Mouse (Mus musculus) layer of hippocampus, adult 18-20 months (tissue): ENCODE measurements around the gene C1qtnf6. TPM values are rescaled to one million over a fixed set of nuclear protein-coding genes. Genes with fewer than 3 reads are reported as not detected.

Experiments
- DNase-seq, 2 experiments: peaks; one replicate each; pipeline ENCODE4 v3.0.0; 2022; ENCODE audit warnings: low spot score in 2 of 2
- total RNA-seq, 2 experiments: library from RNA; stranded (reverse); gene quantifications; 2 replicates each; pipeline ENCODE4 v1.2.3; 2021

C1qtnf6 gene
- total RNA-seq, 2 experiments from 2014 or later, result 2.5 to 3.4 TPM

- DNase-seq, result no peak
Measured at GRCm38 (mm10) chr15:78546060-78546459, 14.8 kb upstream of the C1qtnf6 start.

- no peak for DNase-seq
Measured at GRCm38 (mm10) chr15:78544561-78545001, 13.4 kb upstream of the C1qtnf6 start, which contains the start of gene Sstr3. Gene Sstr3 (minus strand): TSS chr15:78544685.

GRCm38 (mm10) chr15:78544041-78544440, 12.8 kb upstream of the C1qtnf6 start:
- DNase-seq, result no peak

GRCm38 (mm10) chr15:78542767-78543303, 11.6 kb upstream of the C1qtnf6 start:
- DNase-seq, result no peak

- no peak for DNase-seq
Measured at GRCm38 (mm10) chr15:78542098-78542766, 11.0 kb upstream of the C1qtnf6 start.

GRCm38 (mm10) chr15:78541606-78542005, 10.4 kb upstream of the C1qtnf6 start:
- DNase-seq, result no peak

GRCm38 (mm10) chr15:78541036-78541435, 9.8 kb upstream of the C1qtnf6 start:
- peak in 1 of 2 experiments; percentile 33 for DNase-seq

GRCm38 (mm10) chr15:78535723-78536421, 4.7 kb upstream of the C1qtnf6 start:
- no peak for DNase-seq

- DNase-seq, result no peak
Measured at GRCm38 (mm10) chr15:78533346-78533835, 2.2 kb upstream of the C1qtnf6 start.

GRCm38 (mm10) chr15:78532566-78533345, 1.5 kb upstream of the C1qtnf6 start:
- DNase-seq, result no peak

- peak; percentile 99 to 100 for DNase-seq
Measured at GRCm38 (mm10) chr15:78531901-78532469, 769 bp upstream of the C1qtnf6 start.

GRCm38 (mm10) chr15:78531451-78531720, 170 bp upstream of the C1qtnf6 start:
- no peak for DNase-seq

- no peak for DNase-seq
Measured at GRCm38 (mm10) chr15:78530141-78530540, 1.1 kb downstream of the C1qtnf6 start.

GRCm38 (mm10) chr15:78529428-78529990, 1.7 kb downstream of the C1qtnf6 start:
- peak; percentile 82 to 87 for DNase-seq

GRCm38 (mm10) chr15:78528726-78529411, 2.3 kb downstream of the C1qtnf6 start:
- no peak for DNase-seq

- DNase-seq, result peak; percentile 67 to 88
Measured at GRCm38 (mm10) chr15:78527973-78528372, 3.2 kb downstream of the C1qtnf6 start.

GRCm38 (mm10) chr15:78524163-78524562, 7.1 kb downstream of the C1qtnf6 start:
- DNase-seq, result no peak

- DNase-seq, result no peak
Measured at GRCm38 (mm10) chr15:78521892-78522291, 9.3 kb downstream of the C1qtnf6 start.

GRCm38 (mm10) chr15:78521331-78521730, 9.9 kb downstream of the C1qtnf6 start:
- no peak for DNase-seq

GRCm38 (mm10) chr15:78520112-78520715, 11.0 kb downstream of the C1qtnf6 start:
- DNase-seq, result no peak
